9 mouse cellular contexts compared by ENCODE assay signal in the genomic region with DNA sequence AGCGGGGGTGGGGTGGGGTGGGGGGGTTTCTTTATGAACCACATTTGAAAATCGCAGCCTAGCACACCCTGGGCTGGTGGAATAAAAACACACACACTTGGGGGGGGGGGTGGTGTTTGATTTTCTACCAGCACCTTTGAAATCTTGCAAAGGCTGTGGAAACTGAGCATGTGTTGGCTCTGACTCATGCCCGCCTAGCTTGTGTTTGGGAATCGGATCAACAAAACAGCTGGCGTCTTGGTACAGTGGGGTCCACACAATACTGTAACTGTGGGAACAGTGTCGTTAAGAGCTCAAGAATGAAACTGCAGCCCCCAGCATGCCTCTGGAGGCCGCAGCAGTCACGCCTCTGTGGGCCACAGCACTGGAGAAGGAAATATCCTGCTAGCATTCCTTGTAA. TPM values are rescaled to one million over a fixed set of nuclear protein-coding genes. Genes with fewer than 3 reads are reported as not detected.
DNase-seq lines count a peak whose midpoint lies in the region; ATAC-seq lines count a peak whose summit lies in the region.
"Had no signal": no experiment of that assay in that cellular context is flagged by ENCODE, and none has a peak within 500 bp of the region (broad histone marks: within the 10 kb centered on the region; RNA-seq: fewer than 3 reads in every experiment).

No protein-coding gene starts in this region.

- no peak overlapping the region for H3K9ac ChIP-seq in kidney, embryonic 14.5 days (ENCODE audit: low read depth, low read length)
- H3K9ac ChIP-seq in midbrain, embryonic 16.5 days (ENCODE audit: low read depth, low read length): no peak overlapping the region

- H3K4me3 ChIP-seq in kidney, embryonic 14.5 days (ENCODE audit: low read length): no peak overlapping the region
- no peak overlapping the region for H3K4me3 ChIP-seq in midbrain, embryonic 16.5 days (ENCODE audit: low read depth, low read length)
- H3K4me3 ChIP-seq: erythroblast, embryonic 14.5 days had no signal

- peak; percentile 24 for ATAC-seq in kidney, embryonic 14.5 days (ENCODE audit: low FRiP score, low TSS enrichment)
- ATAC-seq in frontal cortex, adult (ENCODE audit: low TSS enrichment): peak; percentile 86
- peak; percentile 89 for ATAC-seq in midbrain, embryonic 16.5 days
- ATAC-seq in megakaryocyte progenitor cell, adult 5-6 weeks (replicated peaks; ENCODE audit: poor library complexity): no peak

- peaks cover 8% of the 10 kb centered on the region for H3K4me1 ChIP-seq in kidney, embryonic 14.5 days (ENCODE audit: control insufficient read depth, insufficient read depth, low read length)
- peaks cover 3% of the 10 kb centered on the region; the same call in 1 of the 2 replicates for H3K4me1 ChIP-seq in midbrain, embryonic 16.5 days (ENCODE audit: control insufficient read depth, insufficient read depth, low read length)

- H3K4me2 ChIP-seq in kidney, embryonic 14.5 days (replicated peaks; ENCODE audit: low read depth, low read length): no peak overlapping the region
- peak overlapping the region; percentile 12; the same call in 1 of the 2 replicates for H3K4me2 ChIP-seq in midbrain, embryonic 16.5 days (ENCODE audit: low read length)

- H3K27ac ChIP-seq in kidney, embryonic 14.5 days (ENCODE audit: low read depth, low read length): no peak overlapping the region
- H3K27ac ChIP-seq in midbrain, embryonic 16.5 days (ENCODE audit: low read length): no peak overlapping the region

- H3K36me3 ChIP-seq in kidney, embryonic 14.5 days (ENCODE audit: control insufficient read depth, insufficient read depth, low read length): no peaks in the 10 kb centered on the region
- no peaks in the 10 kb centered on the region for H3K36me3 ChIP-seq in midbrain, embryonic 16.5 days (ENCODE audit: control insufficient read depth, insufficient read depth, low read length)

- DNase-seq in kidney, adult 11 months: no peak
- DNase-seq in left cerebral cortex, adult 18-20 months (ENCODE audit: low spot score in 2 of 2): peak; percentile 41 to 52
- DNase-seq in ovary, postnatal 36 days (ENCODE audit: low spot score): no peak
- no peak for DNase-seq in urinary bladder, postnatal 25 days (ENCODE audit: low spot score)

- 69% methylated on average over 8 of the region's 8 CpGs for WGBS in kidney, embryonic 14.5 days
- 35% methylated on average over 8 of the region's 8 CpGs for WGBS in midbrain, embryonic 16.5 days

- no peaks in the 10 kb centered on the region for H3K27me3 ChIP-seq in kidney, embryonic 14.5 days (ENCODE audit: control insufficient read depth, insufficient read depth, low read length)
- no peaks in the 10 kb centered on the region for H3K27me3 ChIP-seq in midbrain, embryonic 16.5 days (ENCODE audit: control insufficient read depth, insufficient read depth, low read depth, low read length)

- H3K9me3 ChIP-seq in kidney, embryonic 14.5 days (ENCODE audit: control insufficient read depth, low read length): no peaks in the 10 kb centered on the region
- H3K9me3 ChIP-seq in midbrain, embryonic 16.5 days (replicated peaks; ENCODE audit: control insufficient read depth, low read length, poor library complexity, severe bottlenecking): no peaks in the 10 kb centered on the region

RNA-seq across cellular contexts. Expression of gene Mboat1, which starts 50.2 kb away (rescaled TPM):
- 18.1 and 32.8 TPM in 2 replicates for polyA plus RNA-seq in kidney, embryonic 14.5 days (2014; fragmentation: Nextera tagmentation; extraction: Ambion mirVana)
- 1 to 10 TPM; 1.2 to 1.6 TPM for total RNA-seq in left cerebral cortex, adult 18-20 months (2021)
- polyA plus RNA-seq in midbrain, embryonic 16.5 days (2015; fragmentation: Nextera tagmentation; extraction: Ambion mirVana): 1.6 TPM in 2 replicates
- 8.6 and 11.2 TPM in 2 replicates for total RNA-seq in megakaryocyte progenitor cell, adult 5-6 weeks (2015)
- total RNA-seq in megakaryocyte progenitor cell, adult 5-6 weeks (2017): 8.5 and 9.6 TPM in 2 replicates
- polyA plus RNA-seq: erythroblast, embryonic 14.5 days had no signal

Comparison
In these comparisons a context has a peak if more than half of its experiments do, and no peak if none do; other contexts are left out.
1. DNase-seq: peak in left cerebral cortex, adult 18-20 months (2 of 2); none in kidney, adult 11 months (single experiment), ovary, postnatal 36 days (single experiment) and urinary bladder, postnatal 25 days (single experiment).